ENCODE assay signal across 8 mouse cellular contexts in genomic region chr6:29473941-29474691, GRCm38 (mm10). TPM values are rescaled to one million over a fixed set of nuclear protein-coding genes. Genes with fewer than 3 reads are reported as not detected.
DNase-seq lines count a peak whose midpoint lies in the region; ATAC-seq lines count a peak whose summit lies in the region.

No protein-coding gene starts in this region.

- H3K4me1 ChIP-seq in heart, embryonic 12.5 days (replicated peaks): peaks cover 19% of the 10 kb centered on the region
- H3K4me1 ChIP-seq in kidney, embryonic 15.5 days: peaks cover 18% of the 10 kb centered on the region

- H3K27me3 ChIP-seq in heart, embryonic 12.5 days (replicated peaks): peaks cover 11% of the 10 kb centered on the region
- no peaks in the 10 kb centered on the region for H3K27me3 ChIP-seq in kidney, embryonic 15.5 days

- peak overlapping the region; percentile 30; the same call in 1 of the 2 replicates for H3K27ac ChIP-seq in heart, embryonic 12.5 days (ENCODE audit: poor library complexity, severe bottlenecking)
- H3K27ac ChIP-seq in kidney, embryonic 15.5 days: no peak overlapping the region

- H3K36me3 ChIP-seq in heart, embryonic 12.5 days: peaks cover 20% of the 10 kb centered on the region
- peaks cover 25% of the 10 kb centered on the region for H3K36me3 ChIP-seq in kidney, embryonic 15.5 days

- peak overlapping the region; percentile 51 for H3K4me3 ChIP-seq in heart, embryonic 12.5 days
- peak overlapping the region; percentile 55 for H3K4me3 ChIP-seq in kidney, embryonic 15.5 days (replicated peaks)

- H3K9ac ChIP-seq in heart, embryonic 12.5 days: peak overlapping the region; percentile 73
- H3K9ac ChIP-seq in kidney, embryonic 15.5 days: peak overlapping the region; percentile 44

- ATAC-seq in erythroblast, adult 5-6 weeks (replicated peaks; ENCODE audit: low FRiP score, poor library complexity, severe bottlenecking): peak; percentile 94
- ATAC-seq in heart, embryonic 12.5 days (ENCODE audit: insufficient number of reproducible peaks, low FRiP score): peak; percentile 97
- peak; percentile 95 for ATAC-seq in kidney, embryonic 15.5 days (replicated peaks; ENCODE audit: low FRiP score)

- WGBS in heart, embryonic 12.5 days: 3% methylated on average over 33 of the region's 33 CpGs
- WGBS in kidney, embryonic 15.5 days: 2% methylated on average over 31 of the region's 33 CpGs

- H3K4me2 ChIP-seq in heart, embryonic 12.5 days: peak overlapping the region; percentile 73
- peak overlapping the region; percentile 80 for H3K4me2 ChIP-seq in kidney, embryonic 15.5 days

- no peaks in the 10 kb centered on the region for H3K9me3 ChIP-seq in heart, embryonic 12.5 days (replicated peaks)
- H3K9me3 ChIP-seq in kidney, embryonic 15.5 days (replicated peaks): no peaks in the 10 kb centered on the region

- peak; percentile 55 for DNase-seq in urinary bladder, adult 18-20 months (ENCODE audit: low spot score in 2 of 2)
- no peak for DNase-seq in urinary bladder, postnatal 10 days (ENCODE audit: low spot score)
- DNase-seq in liver: peak; percentile 94
- peak; percentile 12 to 23 for DNase-seq in monocyte, adult 2 months (ENCODE audit: low read depth in 1 of 2, low spot score in 2 of 2)
- peak; percentile 37 to 58 for DNase-seq in spleen, postnatal 14 days (ENCODE audit: low spot score in 2 of 2)

RNA-seq across cellular contexts. Expression of gene Atp6v1fnb, which starts 2.9 kb away (rescaled TPM):
- not detected in 2 replicates for total RNA-seq in erythroblast, adult 5-6 weeks (2015; ENCODE audit: low replicate concordance)
- not detected in 2 replicates for total RNA-seq in erythroblast, adult 5-6 weeks (2017; ENCODE audit: low replicate concordance)
- not detected in 2 replicates for polyA plus RNA-seq in heart, embryonic 12.5 days (2016; fragmentation: Nextera tagmentation; extraction: Ambion mirVana)
- not detected in 2 replicates for polyA plus RNA-seq in kidney, embryonic 15.5 days (2015; fragmentation: Nextera tagmentation; extraction: Ambion mirVana)

RNA-seq across cellular contexts. Expression of gene Atp6v1f, which starts 6.6 kb away (rescaled TPM):
- 61.9 and 77.2 TPM in 2 replicates for total RNA-seq in erythroblast, adult 5-6 weeks (2015; ENCODE audit: low replicate concordance)
- total RNA-seq in erythroblast, adult 5-6 weeks (2017; ENCODE audit: low replicate concordance): 27.2 and 37.2 TPM in 2 replicates
- 175 and 189 TPM in 2 replicates for polyA plus RNA-seq in heart, embryonic 12.5 days (2016; fragmentation: Nextera tagmentation; extraction: Ambion mirVana)
- 268 and 287 TPM in 2 replicates for polyA plus RNA-seq in kidney, embryonic 15.5 days (2015; fragmentation: Nextera tagmentation; extraction: Ambion mirVana)

RNA-seq across cellular contexts. Expression of gene Kcp, which starts 33.6 kb away (rescaled TPM):
- total RNA-seq in erythroblast, adult 5-6 weeks (2015; ENCODE audit: low replicate concordance): not detected in 2 replicates
- total RNA-seq in erythroblast, adult 5-6 weeks (2017; ENCODE audit: low replicate concordance): not detected in 2 replicates
- polyA plus RNA-seq in heart, embryonic 12.5 days (2016; fragmentation: Nextera tagmentation; extraction: Ambion mirVana): 10.6 and 15.4 TPM in 2 replicates
- 24.0 and 27.9 TPM in 2 replicates for polyA plus RNA-seq in kidney, embryonic 15.5 days (2015; fragmentation: Nextera tagmentation; extraction: Ambion mirVana)

RNA-seq across cellular contexts. Expression of gene Flnc, which starts 41.1 kb away (rescaled TPM):
- not detected in 2 replicates for total RNA-seq in erythroblast, adult 5-6 weeks (2015; ENCODE audit: low replicate concordance)
- not detected in 2 replicates for total RNA-seq in erythroblast, adult 5-6 weeks (2017; ENCODE audit: low replicate concordance)
- 90.7 and 98.1 TPM in 2 replicates for polyA plus RNA-seq in heart, embryonic 12.5 days (2016; fragmentation: Nextera tagmentation; extraction: Ambion mirVana)
- 7.7 and 9.3 TPM in 2 replicates for polyA plus RNA-seq in kidney, embryonic 15.5 days (2015; fragmentation: Nextera tagmentation; extraction: Ambion mirVana)

RNA-seq across cellular contexts. Expression of gene Irf5, which starts 52.3 kb away (rescaled TPM):
- 11.9 and 14.4 TPM in 2 replicates for total RNA-seq in erythroblast, adult 5-6 weeks (2015; ENCODE audit: low replicate concordance)
- 6.6 and 12.5 TPM in 2 replicates for total RNA-seq in erythroblast, adult 5-6 weeks (2017; ENCODE audit: low replicate concordance)
- polyA plus RNA-seq in heart, embryonic 12.5 days (2016; fragmentation: Nextera tagmentation; extraction: Ambion mirVana): 11.2 and 12.5 TPM in 2 replicates
- 6.1 and 7.4 TPM in 2 replicates for polyA plus RNA-seq in kidney, embryonic 15.5 days (2015; fragmentation: Nextera tagmentation; extraction: Ambion mirVana)
